Mouse (Mus musculus): Measurements from ENCODE around the gene Tmem82.

GRCm38 (mm10) chr4:141653813-141654212 lies 35.4 kb upstream of the Tmem82 start:
- no peak for TF ChIP-seq CTCF (IDR thresholded peaks at IDR 0.05; ENCODE audit: low read depth, low read length)
- no peak for TF ChIP-seq GATA1 (IDR thresholded peaks at IDR 0.05; ENCODE audit: borderline replicate concordance, low read length)
- no peak for TF ChIP-seq TAL1 (conservative IDR thresholded peaks at IDR 0.05; ENCODE audit: low read depth, low read length)
- no peak for TF ChIP-seq POLR2AphosphoS5 (IDR thresholded peaks at IDR 0.05; ENCODE audit: insufficient replicate concordance, low read depth, low read length)
- no peak for TF ChIP-seq GATA2 (IDR thresholded peaks at IDR 0.05; ENCODE audit: borderline replicate concordance, low read depth, low read length)
